Mouse (Mus musculus) limb, embryonic 11.5 days (tissue): ENCODE data around the gene Ammecr1. TPM values are rescaled to one million over a fixed set of nuclear protein-coding genes. Genes with fewer than 3 reads are reported as not detected.

Experiments
- ATAC-seq: fragments of 200-750 bp; cut with Nextera tagmentation; 2 replicates; pipeline ENCODE4 v1.8.0; 2017; ENCODE audit warnings: low read depth; ENCODE audit not compliant: insufficient number of reproducible peaks, low FRiP score, low TSS enrichment
- DNase-seq: peaks from one replicate; pipeline ENCODE4 v3.0.0-alpha.2; 2015; ENCODE audit warnings: low spot score
- H3K27ac ChIP-seq: fragments of 300-500 bp; sonication (generic); replicated peaks from 2 replicates; pipeline ENCODE4 v1.5.1; 2014; ENCODE audit warnings: low read depth, mild to moderate bottlenecking, low read length
- H3K27me3 ChIP-seq: fragments of 300-500 bp; sonication (generic); 2 replicates; pipeline ENCODE4 v1.6.1; 2014; ENCODE audit warnings: mild to moderate bottlenecking, low read length, mixed read lengths; ENCODE audit not compliant: control insufficient read depth, insufficient read depth
- H3K36me3 ChIP-seq: fragments of 300-500 bp; sonication (generic); 2 replicates; pipeline ENCODE4 v1.6.1; 2014; ENCODE audit warnings: mild to moderate bottlenecking, low read length, moderate library complexity, mixed read lengths; ENCODE audit not compliant: control insufficient read depth, insufficient read depth
- H3K4me1 ChIP-seq: fragments of 300-500 bp; sonication (generic); 2 replicates; pipeline ENCODE4 v1.6.1; 2014; ENCODE audit warnings: low read length, mixed read lengths; ENCODE audit not compliant: control insufficient read depth, insufficient read depth
- H3K4me2 ChIP-seq: fragments of 300-500 bp; sonication (generic); 2 replicates; pipeline ENCODE4 v1.6.1; 2014; ENCODE audit warnings: low read depth, mild to moderate bottlenecking, moderate library complexity; ENCODE audit not compliant: severe bottlenecking
- H3K4me3 ChIP-seq: fragments of 300-500 bp; sonication (generic); 2 replicates; pipeline ENCODE4 v1.5.1; 2014; ENCODE audit warnings: low read depth, low read length
- H3K9ac ChIP-seq: fragments of 300-500 bp; sonication (generic); 2 replicates; pipeline ENCODE4 v1.6.1; 2014; ENCODE audit warnings: mild to moderate bottlenecking, low read length
- H3K9me3 ChIP-seq: fragments of 300-500 bp; sonication (generic); 2 replicates; pipeline ENCODE4 v1.6.1; 2016; ENCODE audit warnings: low read length; ENCODE audit not compliant: control insufficient read depth
- WGBS: fragments of 180-500 bp; shearing (Covaris S2); extraction: QIAGEN DNeasy Blood & Tissue Kit; methylation state at CpG from one replicate; pipeline ENCODE4 v1.1.7; 2014; 5-methylcytosine and 5-hydroxymethylcytosine counted together
- microRNA-seq: library from miRNA; unstranded; fragments of <30 nt; microRNA quantifications from one replicate; pipeline ENCODE4, GENCODE M21; 2016
- polyA plus RNA-seq: library from polyadenylated mRNA; unstranded; fragments of >200 nt; fragmentation: Nextera tagmentation; extraction: Ambion mirVana; gene quantifications from 2 replicates; pipeline ENCODE4 v1.2.1, GENCODE M21; 2014

Ammecr1 gene
- polyA plus RNA-seq, 1 experiment from 2014 or later: 15.5 TPM

DNA sequence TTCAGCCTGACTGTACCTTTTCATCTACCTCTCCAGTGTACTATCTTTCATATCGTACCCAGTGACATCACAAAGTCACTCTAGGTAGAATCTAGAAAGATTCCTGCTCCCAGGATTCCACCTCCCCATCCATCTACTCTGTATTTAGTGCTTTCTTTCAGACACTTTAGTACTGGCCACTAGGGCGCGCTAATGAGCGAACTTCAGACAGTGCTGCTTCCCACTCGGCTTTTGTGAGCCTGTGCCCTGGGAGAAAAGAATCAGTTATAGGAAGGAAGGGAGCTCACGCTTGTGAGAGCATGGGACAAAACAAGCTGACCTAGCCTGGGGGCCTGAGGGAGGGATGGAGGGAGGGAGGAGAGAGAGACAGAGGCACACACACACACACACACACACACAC is 153.4 kb downstream of the Ammecr1 start:
- DNase-seq: peak; percentile 50
- 25% methylated on average over 6 of the region's 6 CpGs for WGBS
- Histone ChIP-seq H3K4me2 (no peak overlapping the region), H3K4me1 (no peaks in the 10 kb centered on the region), H3K9ac (no peak overlapping the region), H3K27me3 (no peaks in the 10 kb centered on the region), H3K27ac (no peak overlapping the region), H3K4me3 (no peak overlapping the region), H3K36me3 (no peaks in the 10 kb centered on the region), H3K9me3 (no peaks in the 10 kb centered on the region)
- no peak for ATAC-seq

- Histone ChIP-seq H3K9ac (no peak overlapping the region), H3K9me3 (no peaks in the 10 kb centered on the region), H3K36me3 (no peaks in the 10 kb centered on the region), H3K4me2 (no peak overlapping the region), H3K27ac (no peak overlapping the region), H3K4me1 (no peaks in the 10 kb centered on the region), H3K27me3 (peaks cover 3% of the 10 kb centered on the region; the same call in 1 of the 2 replicates), H3K4me3 (no peak overlapping the region)
- DNase-seq (peak; percentile 59), ATAC-seq (no peak)
- WGBS: 45% methylated on average over 9 of the region's 9 CpGs
These were observed 158.1 kb downstream of the Ammecr1 start for GRCm38 (mm10) chrX:142808411-142808810.

DNA sequence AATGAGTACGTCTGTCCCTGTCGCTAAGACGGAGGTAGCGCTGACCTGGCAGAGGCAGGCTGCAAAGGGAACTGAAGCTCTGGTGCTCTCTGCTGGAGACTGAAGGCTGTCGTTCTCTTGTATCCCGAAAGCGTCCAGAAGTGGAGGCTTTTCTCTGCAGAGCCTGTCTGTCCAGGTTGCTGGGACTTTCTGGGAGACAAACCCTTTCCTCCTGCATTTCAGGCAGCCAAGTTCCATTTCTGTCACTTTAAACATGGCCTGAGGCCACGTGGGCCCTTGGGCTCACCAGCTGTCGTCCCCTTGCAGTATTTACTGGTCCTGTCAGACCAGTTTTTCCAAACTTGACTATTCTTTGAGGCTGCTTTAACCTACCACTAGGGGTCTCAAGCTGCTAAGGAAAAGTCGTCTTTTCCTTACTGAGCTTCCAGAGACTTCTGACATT is 159.9 kb downstream of the Ammecr1 start:
- H3K27ac ChIP-seq: no peak overlapping the region
- H3K4me3 ChIP-seq: no peak overlapping the region
- DNase-seq: no peak
- H3K9ac ChIP-seq: no peak overlapping the region
- ATAC-seq: no peak
- WGBS: 41% methylated on average over 9 of the region's 10 CpGs
- no peak overlapping the region for H3K4me2 ChIP-seq
- no peaks in the 10 kb centered on the region for H3K36me3 ChIP-seq
- H3K9me3 ChIP-seq: no peaks in the 10 kb centered on the region
- H3K4me1 ChIP-seq: no peaks in the 10 kb centered on the region
- H3K27me3 ChIP-seq: peaks cover 3% of the 10 kb centered on the region; the same call in 1 of the 2 replicates

GRCm38 (mm10) chrX:142806126-142806525 is 160.4 kb downstream of the Ammecr1 start:
- Histone ChIP-seq H3K4me3 (no peak overlapping the region), H3K9ac (no peak overlapping the region), H3K36me3 (no peaks in the 10 kb centered on the region), H3K9me3 (no peaks in the 10 kb centered on the region), H3K27ac (no peak overlapping the region), H3K27me3 (peaks cover 3% of the 10 kb centered on the region; the same call in 1 of the 2 replicates), H3K4me1 (no peaks in the 10 kb centered on the region), H3K4me2 (no peak overlapping the region)
- WGBS: 72% methylated on average over 6 of the region's 6 CpGs
- ATAC-seq: no peak
- DNase-seq: no peak

DNA sequence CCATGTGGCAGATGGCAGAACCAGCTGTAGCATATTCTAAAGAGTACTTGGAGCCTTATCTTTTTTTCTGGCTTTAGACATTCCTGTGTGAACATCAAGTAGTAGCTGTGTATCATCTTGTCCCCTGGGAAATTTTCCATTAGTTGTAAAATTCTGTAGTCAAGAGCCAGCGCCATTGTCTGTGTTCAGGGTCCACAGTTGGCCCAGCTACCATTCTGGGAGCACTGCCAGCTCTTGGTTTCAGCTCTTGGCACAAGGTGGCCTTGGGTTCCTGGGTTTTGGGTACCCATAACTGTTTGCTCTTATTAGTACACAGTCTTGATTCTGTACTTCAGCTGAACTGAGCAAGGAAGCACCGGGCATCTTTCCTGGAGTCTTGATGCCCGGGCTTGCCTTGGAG is 161.9 kb downstream of the Ammecr1 start:
- 95% methylated on average over 3 of the region's 3 CpGs for WGBS
- Histone ChIP-seq H3K4me3 (no peak overlapping the region), H3K4me2 (no peak overlapping the region), H3K4me1 (no peaks in the 10 kb centered on the region), H3K27me3 (peaks cover 3% of the 10 kb centered on the region; the same call in 1 of the 2 replicates), H3K36me3 (no peaks in the 10 kb centered on the region), H3K27ac (no peak overlapping the region), H3K9me3 (no peaks in the 10 kb centered on the region), H3K9ac (no peak overlapping the region)
- DNase-seq: no peak
- ATAC-seq: no peak

Small RNA genes within 50 kb of the gene (microRNA-seq; reads per million reads assigned to microRNA genes)
- gene Gm44351: not detected

Other genes starting within 250 kb of the Ammecr1 start
- gene Rtl9, start 132.9 kb upstream of the Ammecr1 start, polyA plus RNA-seq: 0.61 and 0.91 TPM in 2 replicates